Mouse (Mus musculus) lung, postnatal 0 days (tissue): Measurements from ENCODE around the gene Slc31a1. TPM values are rescaled to one million over a fixed set of nuclear protein-coding genes. Genes with fewer than 3 reads are reported as not detected.

Experiments used
- ATAC-seq: fragments of 200-750 bp; cut with Nextera tagmentation; 2 replicates; pipeline ENCODE4 v1.8.0; 2017; ENCODE audit warnings: moderate library complexity
- DNase-seq: peaks from one replicate; pipeline ENCODE4 v3.0.0-alpha.2; 2016; ENCODE audit warnings: low spot score
- H3K27ac ChIP-seq: fragments of 300-500 bp; sonication (generic); 2 replicates; pipeline ENCODE4 v1.5.1; 2014; ENCODE audit warnings: antibody characterized with exemption, mild to moderate bottlenecking, low read length, mixed read lengths
- H3K27me3 ChIP-seq: fragments of 300-500 bp; sonication (generic); replicated peaks from 2 replicates; pipeline ENCODE4 v1.6.1; 2014; ENCODE audit warnings: low read length, mixed read lengths; ENCODE audit not compliant: insufficient read depth
- H3K36me3 ChIP-seq: fragments of 300-500 bp; sonication (generic); 2 replicates; pipeline ENCODE4 v1.6.1; 2014; ENCODE audit warnings: low read length, mixed read lengths; ENCODE audit not compliant: insufficient read depth
- H3K4me1 ChIP-seq: fragments of 300-500 bp; sonication (generic); 2 replicates; pipeline ENCODE4 v1.6.1; 2014; ENCODE audit warnings: antibody characterized with exemption, low read depth, low read length, mixed read lengths; ENCODE audit not compliant: insufficient read depth
- H3K4me2 ChIP-seq: fragments of 300-500 bp; sonication (generic); replicated peaks from 2 replicates; pipeline ENCODE4 v1.6.1; 2014; ENCODE audit warnings: low read depth, mild to moderate bottlenecking, low read length, moderate library complexity, mixed read lengths
- H3K4me3 ChIP-seq: fragments of 300-500 bp; sonication (generic); 2 replicates; pipeline ENCODE4 v1.5.1; 2014; ENCODE audit warnings: low read depth, low read length
- H3K9ac ChIP-seq: fragments of 300-500 bp; sonication (generic); replicated peaks from 2 replicates; pipeline ENCODE4 v1.6.1; 2014; ENCODE audit warnings: low read depth, mild to moderate bottlenecking
- H3K9me3 ChIP-seq: fragments of 300-500 bp; sonication (generic); 2 replicates; pipeline ENCODE4 v1.6.1; 2016; ENCODE audit warnings: low read length, mixed read lengths
- CTCF ChIP-seq: IDR thresholded peaks from 2 replicates; pipeline ENCODE4 v1.5.1; 2016; ENCODE audit warnings: antibody characterized with exemption, mild to moderate bottlenecking
- EP300 ChIP-seq: IDR thresholded peaks from 2 replicates; pipeline ENCODE4 v1.6.1; 2016; ENCODE audit warnings: antibody characterized with exemption, mild to moderate bottlenecking, control low read depth
- WGBS: fragments of 180-500 bp; shearing (Covaris S2); extraction: QIAGEN DNeasy Blood & Tissue Kit; methylation state at CpG from one replicate; pipeline ENCODE4 v1.1.7; 2014; 5-methylcytosine and 5-hydroxymethylcytosine counted together
- polyA plus RNA-seq: library from polyadenylated mRNA; unstranded; fragments of >200 nt; fragmentation: Nextera tagmentation; extraction: Ambion mirVana; gene quantifications from 2 replicates; pipeline ENCODE4 v1.2.1, GENCODE M21; 2015

Gene Slc31a1
- polyA plus RNA-seq, 1 experiment from 2014 or later = 61.1 TPM

DNA sequence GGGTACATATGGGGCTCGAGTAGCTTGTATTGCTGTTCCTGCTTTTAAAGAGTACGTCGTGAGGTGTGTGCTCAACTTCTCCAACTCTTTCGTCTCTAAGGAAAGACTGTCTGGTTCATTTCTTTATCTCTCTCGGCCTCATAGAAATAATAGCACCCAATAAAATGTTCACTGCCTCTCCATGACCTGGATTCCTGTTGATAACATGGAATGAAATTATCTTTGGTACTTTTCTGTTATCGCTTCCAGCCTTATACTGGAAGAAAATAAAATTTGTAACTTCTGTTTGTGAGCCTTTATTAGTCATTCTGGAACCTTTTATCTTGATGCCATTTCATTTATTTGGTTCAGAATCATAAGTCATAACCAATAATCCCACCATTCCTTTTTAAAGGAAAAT lies 22.7 kb downstream of the Slc31a1 start:
- H3K4me3 ChIP-seq = no peak overlapping the region
- no peak for ATAC-seq
- no peak overlapping the region for H3K4me2 ChIP-seq
- TF ChIP-seq CTCF = no peak
- no peak for TF ChIP-seq EP300
- H3K9me3 ChIP-seq = no peaks in the 10 kb centered on the region
- no peak for DNase-seq
- H3K27me3 ChIP-seq = no peaks in the 10 kb centered on the region
- peaks cover 8% of the 10 kb centered on the region for H3K36me3 ChIP-seq
- no peak overlapping the region for H3K27ac ChIP-seq
- H3K4me1 ChIP-seq = no peaks in the 10 kb centered on the region
- no peak overlapping the region for H3K9ac ChIP-seq
- WGBS = 80% methylated on average over 6 of the region's 6 CpGs

DNA sequence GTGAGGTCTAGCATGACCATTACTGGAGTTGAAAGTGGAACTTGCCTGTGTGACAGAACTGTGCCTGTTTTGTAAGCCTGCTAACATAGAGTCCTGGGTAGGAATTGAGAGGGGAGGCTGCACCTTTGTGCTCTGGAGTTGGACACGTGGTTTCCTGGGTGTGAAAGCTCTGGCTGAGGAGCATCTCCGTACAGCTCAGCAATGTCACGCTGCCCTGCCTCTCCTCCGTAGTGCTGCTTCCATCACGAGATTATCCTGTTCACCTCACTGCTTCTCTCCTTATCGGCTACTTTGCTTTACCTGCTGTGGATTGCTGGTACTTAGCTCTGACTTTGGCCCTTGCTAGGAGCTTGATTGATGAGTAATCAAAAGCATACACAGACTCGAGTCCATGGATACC lies 23.2 kb downstream of the Slc31a1 start:
- Histone ChIP-seq H3K4me1 (no peaks in the 10 kb centered on the region), H3K9me3 (no peaks in the 10 kb centered on the region), H3K4me3 (no peak overlapping the region), H3K4me2 (no peak overlapping the region), H3K36me3 (peaks cover 13% of the 10 kb centered on the region), H3K27ac (no peak overlapping the region), H3K9ac (no peak overlapping the region), H3K27me3 (no peaks in the 10 kb centered on the region)
- TF ChIP-seq CTCF = no peak
- no peak for TF ChIP-seq EP300
- WGBS = 52% methylated on average over 7 of the region's 7 CpGs
- ATAC-seq (no peak), DNase-seq (no peak)

DNA sequence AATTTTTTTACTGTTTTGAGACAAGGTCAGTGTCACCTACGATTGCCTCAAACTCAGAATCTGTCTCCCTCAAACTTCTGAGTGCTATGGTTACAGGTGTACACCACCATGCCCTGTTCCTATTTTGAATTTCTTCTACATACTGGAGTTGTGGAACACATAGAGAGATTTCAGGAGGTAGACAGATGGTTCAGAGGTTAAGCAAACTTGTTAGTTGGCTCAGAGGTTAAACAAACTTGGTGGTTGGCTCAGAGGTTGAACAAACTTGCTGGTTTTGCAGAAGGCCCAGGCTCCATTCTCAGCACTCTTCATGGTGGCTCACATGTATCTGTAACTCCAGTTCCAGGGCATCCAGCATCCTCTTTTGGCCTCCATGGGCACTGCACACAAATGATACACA lies 23.6 kb downstream of the Slc31a1 start:
- DNase-seq (no peak), ATAC-seq (no peak)
- no peak overlapping the region for H3K4me2 ChIP-seq

DNA sequence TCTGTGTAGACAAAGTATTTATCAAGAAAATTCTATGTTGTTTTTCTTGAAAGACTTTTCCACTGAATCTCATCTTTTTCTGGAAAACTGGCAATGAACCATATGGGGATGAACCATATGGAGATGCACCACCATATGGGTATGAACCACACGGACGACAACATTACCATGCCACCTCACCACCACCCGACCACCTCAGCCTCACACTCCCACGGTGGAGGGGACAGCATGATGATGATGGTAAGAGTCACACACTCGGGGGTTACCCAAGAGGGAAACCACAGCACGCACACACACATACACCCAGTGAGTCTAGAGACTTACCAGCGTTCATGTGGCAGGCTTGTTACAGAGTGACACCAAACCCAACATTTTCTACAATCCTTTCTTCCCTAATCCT lies 24.9 kb downstream of the Slc31a1 start:
- DNase-seq = no peak
- H3K9me3 ChIP-seq = no peaks in the 10 kb centered on the region
- no peaks in the 10 kb centered on the region for H3K4me1 ChIP-seq
- H3K27me3 ChIP-seq = no peaks in the 10 kb centered on the region
- peaks cover 14% of the 10 kb centered on the region for H3K36me3 ChIP-seq
- 95% methylated on average over 7 of the region's 7 CpGs for WGBS
- no peak overlapping the region for H3K4me3 ChIP-seq
- TF ChIP-seq CTCF = no peak
- no peak for TF ChIP-seq EP300
- no peak overlapping the region for H3K9ac ChIP-seq
- no peak overlapping the region for H3K27ac ChIP-seq
- H3K4me2 ChIP-seq = no peak overlapping the region
- no peak for ATAC-seq

More for the DNA sequence above, 23.6 kb downstream of the Slc31a1 start:
- Histone ChIP-seq H3K4me1 (no peaks in the 10 kb centered on the region), H3K27ac (no peak overlapping the region), H3K4me3 (no peak overlapping the region), H3K36me3 (peaks cover 14% of the 10 kb centered on the region), H3K9ac (no peak overlapping the region), H3K27me3 (no peaks in the 10 kb centered on the region), H3K9me3 (no peaks in the 10 kb centered on the region)
- 71% methylated on average over 1 of the region's 1 CpGs for WGBS
- TF ChIP-seq CTCF (no peak), EP300 (no peak)

DNA sequence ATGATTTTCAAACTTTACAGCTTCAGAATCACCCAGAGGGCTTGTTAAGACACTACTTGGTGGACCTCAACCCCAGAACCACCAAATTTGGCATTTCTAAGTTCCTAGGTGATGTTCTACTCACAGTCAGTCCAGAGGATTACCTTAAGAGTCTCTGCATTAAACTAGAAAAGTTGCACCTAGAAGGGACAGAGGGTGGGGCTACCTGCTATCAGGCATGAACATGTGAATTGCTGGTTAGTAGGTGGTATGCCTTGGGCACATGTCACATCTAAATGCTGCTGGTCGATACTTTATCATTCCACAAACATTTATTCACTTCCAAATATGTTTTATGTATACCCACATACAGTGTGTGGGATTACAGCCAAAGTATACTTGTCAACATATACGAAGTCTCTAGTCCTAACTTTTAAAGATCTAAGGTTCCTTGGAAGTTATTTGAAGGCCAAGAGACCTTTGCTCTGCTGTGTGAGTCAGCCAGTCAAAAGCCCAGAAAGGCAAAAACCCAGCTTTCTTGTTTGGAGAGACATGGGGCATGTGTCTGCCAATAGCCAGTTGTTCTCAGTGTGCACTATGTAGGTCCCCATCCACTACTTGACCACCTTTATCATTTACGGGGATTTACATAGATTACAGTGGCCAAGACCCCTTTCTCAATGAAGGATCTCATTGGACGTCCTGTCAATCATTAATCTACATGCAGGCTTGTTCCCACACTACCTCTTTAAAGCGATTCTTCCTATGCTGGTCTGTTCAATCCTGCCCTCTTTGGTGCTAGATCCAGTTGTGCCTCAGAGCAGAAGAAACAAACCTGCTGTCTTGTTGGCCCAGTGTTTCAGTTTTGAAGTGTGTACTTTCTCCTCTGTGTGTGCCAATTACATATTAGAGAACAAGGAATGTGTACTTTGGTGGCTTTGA lies 29.3 kb downstream of the Slc31a1 start:
- no peak for TF ChIP-seq CTCF
- Histone ChIP-seq H3K27ac (no peak overlapping the region), H3K9me3 (no peaks in the 10 kb centered on the region), H3K4me2 (no peak overlapping the region), H3K9ac (no peak overlapping the region), H3K27me3 (no peaks in the 10 kb centered on the region), H3K4me1 (no peaks in the 10 kb centered on the region), H3K36me3 (peaks cover 20% of the 10 kb centered on the region), H3K4me3 (no peak overlapping the region)
- DNase-seq (peak; percentile 14), ATAC-seq (no peak)
- 68% methylated on average over 5 of the region's 5 CpGs for WGBS

DNA sequence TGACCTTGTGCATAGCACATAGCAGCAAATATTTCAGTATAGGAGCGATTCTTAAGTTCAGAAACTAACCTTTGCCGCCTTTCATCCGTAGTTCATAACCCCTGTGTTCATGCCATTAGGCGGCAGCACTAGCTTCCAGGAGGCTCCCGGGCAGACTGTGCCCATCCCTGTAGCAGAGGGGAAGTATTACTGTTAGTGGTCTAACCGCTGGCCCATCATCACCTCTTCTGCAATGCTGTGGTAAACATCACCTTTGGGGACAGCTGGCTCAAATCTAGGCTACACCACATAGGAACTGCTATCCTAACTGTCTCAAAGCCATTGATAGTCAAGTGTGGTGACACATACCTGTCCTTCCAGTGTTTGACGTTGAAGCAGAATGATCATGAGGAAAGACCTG lies 31.4 kb downstream of the Slc31a1 start:
- ATAC-seq (no peak), DNase-seq (no peak)
- H3K4me2 ChIP-seq = no peak overlapping the region
- no peaks in the 10 kb centered on the region for H3K9me3 ChIP-seq
- H3K36me3 ChIP-seq = peaks cover 27% of the 10 kb centered on the region
- H3K4me1 ChIP-seq = no peaks in the 10 kb centered on the region
- TF ChIP-seq EP300 = no peak
- 0 out of 2 replicates have a peak, but pooled peaks have one; percentile 13 for TF ChIP-seq CTCF
- H3K27me3 ChIP-seq = no peaks in the 10 kb centered on the region
- 78% methylated on average over 7 of the region's 7 CpGs for WGBS
- no peak overlapping the region for H3K9ac ChIP-seq
- no peak overlapping the region for H3K27ac ChIP-seq
- H3K4me3 ChIP-seq = no peak overlapping the region
